Mouse (Mus musculus): ENCODE data around the gene Akap7. TPM values are rescaled to one million over a fixed set of nuclear protein-coding genes. Genes with fewer than 3 reads are reported as not detected.

Akap7 gene
- polyA plus RNA-seq, 1 experiment from 2014 or later = 45.6 TPM

DNA sequence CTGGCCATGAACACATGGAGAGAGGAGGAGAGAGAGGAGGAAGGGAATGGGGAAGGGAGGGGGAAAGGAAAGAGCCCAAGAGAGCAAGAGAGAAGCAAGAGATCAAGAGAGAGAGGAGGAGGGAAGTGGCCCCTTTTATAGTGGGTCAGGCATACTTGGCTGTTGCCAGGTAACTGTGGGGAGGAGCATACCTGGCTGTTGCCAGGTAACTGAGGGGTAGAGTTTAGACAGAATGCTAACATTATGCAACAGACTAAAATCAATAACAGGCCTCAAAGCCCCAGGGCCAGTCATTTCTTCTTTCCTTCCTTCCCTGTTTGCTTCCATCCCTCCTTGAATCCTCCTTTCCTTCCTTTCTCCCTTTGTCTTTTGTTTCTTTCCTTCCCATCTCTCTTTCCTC, 10.0 kb upstream of the Akap7 start:
- peak; percentile 66 for ATAC-seq
- no peak overlapping the region for H3K27ac ChIP-seq
- H3K4me3 ChIP-seq (replicated peaks) = no peak overlapping the region
- no peaks in the 10 kb centered on the region for H3K27me3 ChIP-seq (replicated peaks)
- H3K9ac ChIP-seq = no peak overlapping the region
- no peaks in the 10 kb centered on the region for H3K36me3 ChIP-seq
- no peaks in the 10 kb centered on the region for H3K9me3 ChIP-seq
- no peaks in the 10 kb centered on the region for H3K4me1 ChIP-seq (replicated peaks)
- no peak overlapping the region for H3K4me2 ChIP-seq (replicated peaks)

DNA sequence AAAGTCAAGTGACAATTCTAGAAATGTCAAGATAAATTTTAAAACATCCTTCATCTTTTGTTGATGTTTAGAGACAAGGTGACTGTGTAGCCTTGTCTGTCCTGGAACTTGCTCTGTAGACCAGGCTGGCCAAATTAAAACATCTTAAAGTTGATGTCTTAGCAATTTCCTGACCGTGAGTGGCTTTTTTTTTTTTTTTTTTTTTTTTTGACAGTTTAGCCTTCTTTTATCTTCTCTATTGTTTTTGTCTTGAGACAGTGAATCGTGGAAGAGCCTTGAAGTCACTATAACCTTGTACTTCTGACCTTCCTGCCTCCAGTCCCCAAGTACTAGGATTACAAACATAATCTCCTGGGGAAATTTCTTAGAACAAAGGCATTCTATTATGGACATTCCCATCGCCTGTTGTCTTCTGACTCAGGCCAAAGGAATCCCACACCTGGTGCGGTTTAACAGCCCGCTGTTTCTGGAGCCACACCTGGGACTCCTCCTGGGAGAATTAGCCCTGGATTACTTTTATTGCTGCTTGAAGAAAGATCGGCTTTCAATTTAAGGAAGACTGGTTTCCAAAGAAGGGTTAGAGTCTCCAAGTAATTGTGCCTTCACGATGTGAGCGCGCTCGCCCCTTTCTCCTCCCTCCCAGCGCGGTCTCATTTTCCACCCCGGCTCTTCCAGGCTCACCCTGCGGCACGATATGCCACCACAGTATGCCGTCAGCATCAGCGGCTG, 6.3 kb upstream of the Akap7 start:
- peak overlapping the region; percentile 39 for H3K4me2 ChIP-seq (replicated peaks)
- no peaks in the 10 kb centered on the region for H3K27me3 ChIP-seq (replicated peaks)
- no peaks in the 10 kb centered on the region for H3K36me3 ChIP-seq
- no peaks in the 10 kb centered on the region for H3K4me1 ChIP-seq (replicated peaks)
- no peaks in the 10 kb centered on the region for H3K9me3 ChIP-seq
- H3K27ac ChIP-seq = no peak overlapping the region
- no peak overlapping the region; the same call in 1 of the 2 replicates for H3K4me3 ChIP-seq (replicated peaks)
- H3K9ac ChIP-seq = no peak overlapping the region
- WGBS = 13% methylated on average over 17 of the region's 17 CpGs
- ATAC-seq = peak; percentile 89

- WGBS = 62% methylated on average over 9 of the region's 9 CpGs
- Histone ChIP-seq H3K4me1 (replicated peaks) (no peaks in the 10 kb centered on the region), H3K9me3 (no peaks in the 10 kb centered on the region)
Observed at GRCm38 (mm10) chr10:25311554-25312212, 4.0 kb upstream of the Akap7 start.

DNA sequence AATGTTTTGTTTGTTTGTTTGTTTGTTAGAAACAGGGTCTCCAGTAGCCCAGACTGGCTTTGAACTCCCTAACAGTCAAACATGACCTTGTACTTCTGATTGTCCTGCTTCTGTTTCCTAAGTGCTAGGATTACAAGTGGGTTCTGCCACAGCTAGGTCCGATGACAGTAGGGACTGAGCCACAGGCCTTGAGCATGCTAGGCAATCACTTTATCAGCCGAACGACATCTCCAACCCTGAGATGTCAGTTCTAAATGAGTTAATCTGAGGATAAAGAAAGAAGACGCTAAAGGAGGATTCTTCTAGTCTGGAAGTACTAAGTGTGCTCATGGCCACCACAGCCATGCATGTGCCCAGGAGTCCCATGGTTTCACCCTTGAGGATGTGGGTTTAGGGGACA, 3.1 kb upstream of the Akap7 start:
- Histone ChIP-seq H3K27me3 (replicated peaks) (no peaks in the 10 kb centered on the region), H3K4me2 (replicated peaks) (no peak overlapping the region), H3K36me3 (no peaks in the 10 kb centered on the region), H3K4me3 (replicated peaks) (no peak overlapping the region), H3K9me3 (no peaks in the 10 kb centered on the region), H3K9ac (no peak overlapping the region), H3K27ac (no peak overlapping the region), H3K4me1 (replicated peaks) (no peaks in the 10 kb centered on the region)
- 79% methylated on average over 4 of the region's 4 CpGs for WGBS
- no peak for ATAC-seq

More at GRCm38 (mm10) chr10:25311554-25312212, 4.0 kb upstream of the Akap7 start:
- Histone ChIP-seq H3K4me2 (replicated peaks) (no peak overlapping the region), H3K9ac (no peak overlapping the region), H3K27me3 (replicated peaks) (no peaks in the 10 kb centered on the region), H3K27ac (no peak overlapping the region), H3K36me3 (no peaks in the 10 kb centered on the region), H3K4me3 (replicated peaks) (no peak overlapping the region)
- ATAC-seq = no peak

DNA sequence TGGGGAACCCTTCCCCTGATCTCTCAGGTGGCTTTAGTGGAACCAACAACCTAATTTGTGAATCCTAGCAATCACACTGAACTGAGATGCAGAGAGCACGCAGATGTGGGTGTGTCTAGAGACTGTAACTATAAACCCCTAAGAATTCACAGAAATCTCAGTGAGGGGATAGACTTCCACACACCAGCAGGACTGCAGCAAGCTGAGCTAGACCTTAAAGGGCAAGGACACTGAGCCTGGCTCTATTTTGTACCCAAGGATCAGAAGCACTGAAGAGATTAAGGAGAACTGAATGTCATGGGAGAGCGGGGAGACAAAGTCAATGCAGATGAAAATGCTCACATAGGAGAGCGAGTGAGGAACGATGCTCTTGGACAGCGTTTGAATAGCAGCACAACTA, 2.3 kb upstream of the Akap7 start:
- H3K27ac ChIP-seq = no peak overlapping the region
- H3K9me3 ChIP-seq = no peaks in the 10 kb centered on the region
- H3K36me3 ChIP-seq = no peaks in the 10 kb centered on the region
- no peaks in the 10 kb centered on the region for H3K27me3 ChIP-seq (replicated peaks)
- no peak overlapping the region for H3K4me2 ChIP-seq (replicated peaks)
- no peak overlapping the region for H3K4me3 ChIP-seq (replicated peaks)
- no peak overlapping the region for H3K9ac ChIP-seq
- H3K4me1 ChIP-seq (replicated peaks) = no peaks in the 10 kb centered on the region
- ATAC-seq = no peak
- 82% methylated on average over 5 of the region's 5 CpGs for WGBS

DNA sequence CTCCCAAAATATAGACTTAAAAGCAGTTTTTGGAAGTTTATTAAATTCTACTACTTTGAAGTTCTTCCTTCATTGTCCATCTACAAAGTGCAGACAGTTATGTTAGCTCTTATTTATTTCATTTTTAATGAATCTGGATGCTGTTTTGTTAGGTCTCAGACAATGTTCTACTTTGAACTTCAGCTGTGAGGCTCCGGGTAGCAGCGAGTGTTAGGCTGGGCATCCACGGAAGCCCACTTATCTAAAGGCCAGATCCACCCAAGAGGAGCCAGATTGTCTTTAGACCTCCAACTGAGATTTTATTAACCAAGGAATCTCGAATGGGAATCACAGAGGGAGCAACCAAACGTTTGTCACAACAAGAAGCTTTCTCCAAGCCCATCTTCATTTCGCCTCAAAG, 2.5 kb downstream of the Akap7 start:
- Histone ChIP-seq H3K4me1 (replicated peaks) (no peaks in the 10 kb centered on the region), H3K27ac (no peak overlapping the region), H3K36me3 (no peaks in the 10 kb centered on the region), H3K27me3 (replicated peaks) (no peaks in the 10 kb centered on the region), H3K9ac (no peak overlapping the region), H3K9me3 (no peaks in the 10 kb centered on the region), H3K4me2 (replicated peaks) (no peak overlapping the region), H3K4me3 (replicated peaks) (no peak overlapping the region)
- WGBS = 73% methylated on average over 6 of the region's 6 CpGs
- ATAC-seq = no peak

- Histone ChIP-seq H3K27ac (no peak overlapping the region), H3K36me3 (no peaks in the 10 kb centered on the region), H3K4me2 (replicated peaks) (no peak overlapping the region), H3K4me3 (replicated peaks) (no peak overlapping the region), H3K9me3 (no peaks in the 10 kb centered on the region), H3K27me3 (replicated peaks) (no peaks in the 10 kb centered on the region), H3K4me1 (replicated peaks) (no peaks in the 10 kb centered on the region), H3K9ac (no peak overlapping the region)
- WGBS = 91% methylated on average over 2 of the region's 2 CpGs
- no peak for ATAC-seq
Observed at GRCm38 (mm10) chr10:25304608-25305007, 3.1 kb downstream of the Akap7 start.

- WGBS = 95% methylated on average over 15 of the region's 15 CpGs
- Histone ChIP-seq H3K36me3 (no peaks in the 10 kb centered on the region), H3K4me1 (replicated peaks) (peaks cover 8% of the 10 kb centered on the region; the same call in 1 of the 2 replicates), H3K9ac (no peak overlapping the region), H3K27me3 (replicated peaks) (no peaks in the 10 kb centered on the region), H3K4me2 (replicated peaks) (no peak overlapping the region), H3K9me3 (no peaks in the 10 kb centered on the region), H3K4me3 (replicated peaks) (no peak overlapping the region), H3K27ac (no peak overlapping the region)
- ATAC-seq = no peak; the same call in 1 of the 2 replicates
Observed at GRCm38 (mm10) chr10:25299031-25299529, 8.6 kb downstream of the Akap7 start.

- 0 out of 2 replicates have a peak overlapping the region, but pooled peaks have one; percentile 80 for H3K4me3 ChIP-seq (replicated peaks)
- H3K9me3 ChIP-seq = no peaks in the 10 kb centered on the region
- H3K9ac ChIP-seq = 0 out of 2 replicates have a peak overlapping the region, but pooled peaks have one; percentile 6
Observed at GRCm38 (mm10) chr10:25298264-25298671, 9.4 kb downstream of the Akap7 start.

DNA sequence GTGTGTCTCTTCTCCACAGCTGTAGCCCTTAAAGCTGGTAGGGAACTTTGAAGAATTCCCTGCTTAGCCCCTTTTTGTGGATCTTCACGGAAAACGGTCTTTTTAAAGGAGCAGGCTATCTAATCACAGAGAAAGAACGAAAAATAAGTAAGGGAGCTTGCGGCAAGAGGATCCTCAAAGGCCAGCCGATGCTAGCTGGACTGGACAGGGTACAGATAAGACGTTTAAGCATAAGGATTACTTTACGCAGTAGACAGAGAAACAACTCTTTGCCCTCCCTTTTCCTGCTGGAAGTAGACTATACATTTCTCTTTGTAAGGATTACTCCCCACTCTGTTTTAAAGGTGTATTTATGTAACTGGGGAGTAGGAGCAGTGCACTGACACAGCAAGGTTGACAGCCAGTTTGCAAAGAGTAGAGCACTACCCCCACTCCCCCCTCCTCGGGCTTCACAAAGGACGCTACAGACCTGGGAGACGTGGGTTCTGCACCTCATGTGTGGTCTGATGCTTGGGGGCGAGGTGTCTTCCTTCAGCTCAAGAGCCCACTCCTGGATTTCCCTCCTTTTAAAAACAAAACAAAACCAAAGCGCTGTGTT, 9.9 kb downstream of the Akap7 start:
- Histone ChIP-seq H3K27me3 (replicated peaks) (no peaks in the 10 kb centered on the region), H3K9me3 (no peaks in the 10 kb centered on the region), H3K36me3 (no peaks in the 10 kb centered on the region), H3K27ac (peak overlapping the region; percentile 37), H3K4me2 (replicated peaks) (peak overlapping the region; percentile 69), H3K4me3 (replicated peaks) (peak overlapping the region; percentile 80), H3K9ac (no peak overlapping the region), H3K4me1 (replicated peaks) (peaks cover 8% of the 10 kb centered on the region; the same call in 1 of the 2 replicates)
- 13% methylated on average over 12 of the region's 12 CpGs for WGBS
- ATAC-seq = no peak

More at GRCm38 (mm10) chr10:25298264-25298671, 9.4 kb downstream of the Akap7 start:
- H3K4me2 ChIP-seq (replicated peaks) = peak overlapping the region; percentile 69
- H3K36me3 ChIP-seq = no peaks in the 10 kb centered on the region
- H3K27me3 ChIP-seq (replicated peaks) = no peaks in the 10 kb centered on the region
- ATAC-seq = no peak
- H3K4me1 ChIP-seq (replicated peaks) = peaks cover 8% of the 10 kb centered on the region; the same call in 1 of the 2 replicates
- WGBS = 78% methylated on average over 4 of the region's 4 CpGs
- 0 out of 2 replicates have a peak overlapping the region, but pooled peaks have one; percentile 37 for H3K27ac ChIP-seq

GRCm38 (mm10) chr10:25296657-25297369, 10.9 kb downstream of the Akap7 start:
- Histone ChIP-seq H3K27ac (peak overlapping the region; percentile 94), H3K4me2 (replicated peaks) (peak overlapping the region; percentile 69), H3K4me3 (replicated peaks) (peak overlapping the region; percentile 80), H3K4me1 (replicated peaks) (peaks cover 8% of the 10 kb centered on the region; the same call in 1 of the 2 replicates), H3K36me3 (no peaks in the 10 kb centered on the region), H3K9ac (peak overlapping the region; percentile 77), H3K27me3 (replicated peaks) (no peaks in the 10 kb centered on the region), H3K9me3 (no peaks in the 10 kb centered on the region)
- ATAC-seq = peak; percentile 95
- under 1% methylated on average over 79 of the region's 81 CpGs for WGBS

DNA sequence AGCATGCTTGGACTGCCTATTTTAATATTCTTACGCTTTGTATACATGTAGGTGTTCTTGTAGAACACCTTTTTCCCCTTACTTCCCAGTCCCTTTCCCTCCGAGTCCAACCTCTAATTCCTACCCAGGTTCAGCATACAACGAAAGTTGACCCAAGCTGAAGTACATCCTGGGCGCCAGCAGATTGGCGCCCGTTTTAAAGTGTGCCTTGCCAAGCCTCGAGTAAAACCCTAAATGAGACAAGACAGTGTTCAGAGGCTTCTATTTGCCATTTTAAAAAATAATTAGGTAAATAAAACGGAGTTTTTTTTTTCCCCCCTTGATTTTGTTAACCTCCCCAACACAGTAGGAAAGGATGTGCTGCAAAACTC, 11.4 kb downstream of the Akap7 start:
- H3K9me3 ChIP-seq = no peaks in the 10 kb centered on the region
- peaks cover 8% of the 10 kb centered on the region; the same call in 1 of the 2 replicates for H3K4me1 ChIP-seq (replicated peaks)
- H3K9ac ChIP-seq = peak overlapping the region; percentile 77
- H3K4me3 ChIP-seq (replicated peaks) = peak overlapping the region; percentile 80
- 39% methylated on average over 8 of the region's 8 CpGs for WGBS
- no peaks in the 10 kb centered on the region for H3K36me3 ChIP-seq
- peak overlapping the region; percentile 69 for H3K4me2 ChIP-seq (replicated peaks)
- no peaks in the 10 kb centered on the region for H3K27me3 ChIP-seq (replicated peaks)
- H3K27ac ChIP-seq = peak overlapping the region; percentile 94
- no peak for ATAC-seq

All from intestine, embryonic 15.5 days (tissue).